Mouse (Mus musculus) brain, embryonic 14.5 days (tissue): ENCODE measurements around the gene Ppp2r5e. TPM values are rescaled to one million over a fixed set of nuclear protein-coding genes. Genes with fewer than 3 reads are reported as not detected.
A peak's percentile ranks its signal among the peaks of the same experiment; 100 is the strongest.

Experiments used
- DNase-seq: peaks from one replicate; pipeline ENCODE4 v3.0.0-alpha.2; 2011; ENCODE audit warnings: low read depth
- CTCF ChIP-seq: fragments of 200-500 bp; IDR thresholded peaks from 2 replicates; pipeline ENCODE4 v1.5.1; 2012; ENCODE audit warnings: inconsistent platforms, mild to moderate bottlenecking, moderate library complexity, borderline replicate concordance; ENCODE audit not compliant: insufficient read depth, insufficient read length; ENCODE audit errors: extremely low read depth
- POLR2A ChIP-seq: fragments of 200-500 bp; IDR thresholded peaks from 2 replicates; pipeline ENCODE4 v1.6.1; 2012; ENCODE audit warnings: mild to moderate bottlenecking, inconsistent platforms, borderline replicate concordance; ENCODE audit not compliant: poor library complexity, insufficient read depth, insufficient read length, severe bottlenecking; ENCODE audit errors: extremely low read depth
- polyA plus RNA-seq: library from polyadenylated mRNA; depleted of rRNA; stranded (reverse); fragments of >200 nt; gene quantifications from 2 replicates; pipeline ENCODE4 v1.2.3, GENCODE M21; 2012; rRNA removed

Gene Ppp2r5e
- 36.1 and 48.3 TPM in 2 replicates for polyA plus RNA-seq

DNA sequence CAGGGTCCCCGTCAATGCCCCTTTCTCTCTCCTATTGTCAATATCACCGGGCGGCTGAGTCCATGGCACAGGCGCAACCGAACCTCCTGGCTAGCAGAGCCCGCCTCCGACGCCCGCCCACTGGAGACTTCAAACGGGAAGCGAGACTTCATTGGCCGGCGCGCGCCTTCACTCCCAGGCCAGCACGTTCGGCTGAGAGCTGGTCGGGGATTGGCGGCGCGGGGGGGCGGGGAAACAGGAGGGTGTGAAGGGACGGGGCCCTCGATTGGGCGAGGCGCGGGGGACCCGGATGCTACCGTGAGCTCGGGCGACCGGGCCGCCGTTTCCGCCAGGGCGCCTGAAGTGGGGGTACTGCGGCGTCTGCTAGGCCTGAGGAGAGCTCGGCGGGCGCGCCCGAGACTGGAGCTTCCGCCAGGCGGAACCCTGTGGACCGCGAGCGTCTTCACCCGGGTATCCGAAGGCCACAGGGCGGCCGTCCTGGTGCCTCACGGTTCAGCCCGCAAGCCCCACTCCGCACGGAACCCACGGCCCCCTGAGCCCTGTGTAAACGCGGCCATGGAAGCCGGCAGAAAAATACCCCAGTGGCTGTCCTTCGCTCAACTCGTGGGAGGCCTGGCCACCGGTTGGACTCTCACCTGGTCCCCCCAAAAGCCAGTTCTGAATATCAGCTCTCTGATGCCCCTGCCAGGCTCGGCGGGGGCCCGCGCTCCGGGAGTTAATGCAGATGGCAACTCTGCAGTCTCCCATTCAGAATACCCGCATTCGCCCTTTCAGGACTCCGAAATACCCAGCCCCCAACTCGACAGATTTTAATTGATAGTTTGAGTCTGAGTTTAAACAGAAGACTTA, at the start of gene Ppp2r5e:
Ppp2r5e (minus strand) TSS at position 92 of the 849 bp plus-strand sequence.
- peak; percentile 93 for TF ChIP-seq POLR2A
- no peak for TF ChIP-seq CTCF
- peak; percentile 100 for DNase-seq

DNA sequence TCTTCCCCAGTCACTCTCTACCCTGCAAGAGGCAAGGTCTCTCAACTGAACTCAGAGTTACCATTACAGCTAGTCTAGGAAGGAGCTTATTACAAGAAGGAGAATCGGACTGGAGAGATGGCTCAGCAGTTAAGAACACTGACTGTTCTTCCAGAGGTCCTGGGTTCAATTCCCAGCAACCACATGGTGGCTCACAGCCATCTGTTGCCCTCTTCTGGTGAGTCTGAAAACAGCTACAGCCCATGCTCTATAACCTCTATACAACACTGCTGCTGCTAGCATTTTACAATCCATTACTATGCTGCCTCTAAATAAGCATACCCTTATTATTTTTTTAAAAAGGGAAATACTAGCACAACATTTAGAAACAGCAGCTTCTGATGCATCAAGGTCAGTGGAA, 49.7 kb upstream of the Ppp2r5e start:
- TF ChIP-seq CTCF (no peak), POLR2A (no peak)
- DNase-seq, result no peak

GRCm38 (mm10) chr12:75641726-75642125, 45.7 kb upstream of the Ppp2r5e start:
- TF ChIP-seq POLR2A (no peak), CTCF (no peak)
- DNase-seq, result no peak

DNA sequence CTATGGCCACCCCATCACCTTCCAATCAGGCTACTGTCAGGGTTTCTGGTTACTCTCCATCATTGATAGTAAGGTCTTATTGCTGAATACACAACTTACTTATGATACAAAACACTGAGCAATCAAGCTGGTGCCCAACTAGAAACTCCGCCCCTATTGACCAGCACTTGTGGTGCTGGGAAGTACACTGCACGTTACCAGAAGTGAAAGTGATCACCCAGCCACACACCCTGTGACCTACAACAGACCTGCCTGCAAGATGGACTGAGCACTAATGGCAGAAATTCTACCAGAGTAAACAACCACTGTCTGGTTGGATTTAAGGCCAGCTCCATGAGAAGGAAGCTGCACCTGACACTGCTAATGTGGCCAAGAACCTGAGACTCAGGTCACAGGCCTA, 42.3 kb upstream of the Ppp2r5e start:
- TF ChIP-seq POLR2A, result no peak
- TF ChIP-seq CTCF, result no peak
- DNase-seq, result no peak

DNA sequence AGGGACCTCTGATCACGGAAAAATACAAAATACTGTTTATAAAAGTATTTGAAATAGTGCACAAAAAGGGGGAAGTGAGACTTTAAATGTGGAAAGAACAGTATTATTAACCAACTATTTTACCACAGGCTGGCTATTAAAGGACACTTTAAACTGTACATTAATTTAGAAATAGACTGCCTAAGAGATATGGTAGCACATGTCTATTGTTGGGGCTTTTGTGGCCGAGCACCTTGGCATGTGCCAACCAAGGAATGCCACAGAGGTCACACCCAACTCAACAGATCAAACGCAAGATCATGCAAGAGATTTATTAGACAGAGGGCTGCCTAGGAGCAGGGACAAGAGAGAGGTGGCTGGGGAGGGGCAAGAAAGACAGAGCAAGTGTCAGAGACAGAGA, 41.1 kb upstream of the Ppp2r5e start:
- no peak for TF ChIP-seq POLR2A
- no peak for TF ChIP-seq CTCF
- no peak for DNase-seq

DNA sequence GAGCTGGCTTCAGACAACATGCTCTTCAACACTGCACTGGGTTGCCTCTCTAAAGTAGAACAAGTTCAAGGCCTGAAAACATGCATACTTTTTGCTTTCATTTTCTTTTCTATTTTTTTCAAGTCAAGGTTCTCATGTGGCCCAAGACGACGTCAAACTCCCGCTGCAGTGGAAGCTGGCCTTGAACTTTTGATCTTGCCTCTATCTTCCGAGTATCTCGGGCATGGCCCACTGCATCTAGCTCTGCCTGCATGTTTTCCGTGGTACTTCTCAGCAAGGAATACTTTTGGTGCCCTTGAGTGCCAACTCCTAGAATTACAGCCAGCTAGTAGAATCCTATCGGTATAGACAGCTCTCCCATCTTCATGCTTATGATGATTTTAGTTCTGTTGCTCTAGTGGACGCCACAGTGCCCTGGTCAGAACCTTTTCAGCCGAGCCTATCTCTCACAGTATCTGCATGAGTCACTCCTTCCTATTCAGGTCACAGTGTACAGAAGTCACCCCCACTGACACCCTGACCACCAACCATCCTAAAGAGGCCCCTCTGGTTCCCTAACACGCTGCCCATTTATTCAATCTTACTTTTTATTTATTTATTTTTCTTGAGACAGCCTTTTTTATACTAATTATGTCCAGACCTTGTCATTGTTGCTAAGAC, 39.9 kb upstream of the Ppp2r5e start:
- DNase-seq, result no peak
- TF ChIP-seq CTCF, result no peak
- TF ChIP-seq POLR2A, result no peak

GRCm38 (mm10) chr12:75629618-75630017, 33.6 kb upstream of the Ppp2r5e start:
- DNase-seq, result no peak
- no peak for TF ChIP-seq CTCF
- no peak for TF ChIP-seq POLR2A

DNA sequence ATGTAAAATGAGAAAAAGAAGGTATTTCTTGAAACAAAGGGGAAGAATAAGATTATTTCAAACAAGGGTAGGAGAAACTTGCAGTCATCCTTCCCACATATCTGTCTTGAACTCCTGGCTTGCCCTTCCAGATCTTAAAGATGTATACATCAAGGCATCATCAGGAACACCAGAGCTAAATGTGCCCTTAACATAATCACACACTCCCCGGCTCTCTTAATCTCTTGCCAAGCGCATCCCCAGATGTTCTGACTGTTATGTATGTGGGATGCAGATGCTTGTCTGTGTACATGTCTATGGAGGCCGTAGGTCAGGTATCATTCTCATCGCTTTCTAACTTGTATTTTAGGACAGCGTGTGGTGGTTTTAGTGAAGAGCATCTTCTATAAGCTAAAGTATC, 27.2 kb upstream of the Ppp2r5e start:
- no peak for DNase-seq
- TF ChIP-seq CTCF (no peak), POLR2A (no peak)

DNA sequence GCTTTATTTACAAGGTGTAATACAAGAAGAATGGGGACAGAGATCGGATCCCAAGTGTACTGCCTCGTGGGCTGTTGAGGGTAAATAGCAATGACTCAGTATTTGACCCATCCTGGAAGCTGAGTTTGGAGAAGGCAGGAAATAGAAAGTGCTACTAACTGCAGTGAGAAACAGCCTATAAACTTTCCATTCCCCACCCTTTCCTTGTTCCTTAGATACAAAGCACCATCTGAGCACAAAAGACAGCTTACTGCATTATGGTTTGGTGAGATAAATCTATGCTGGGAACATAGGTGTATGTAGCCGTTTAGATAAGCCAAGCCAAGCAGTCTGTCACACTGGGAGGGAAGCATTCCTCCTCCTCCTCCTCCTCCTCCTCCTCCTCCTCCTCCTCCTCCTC, 26.8 kb upstream of the Ppp2r5e start:
- no peak for TF ChIP-seq POLR2A
- TF ChIP-seq CTCF, result no peak

GRCm38 (mm10) chr12:75616841-75617240, 20.8 kb upstream of the Ppp2r5e start:
- no peak for DNase-seq
- no peak for TF ChIP-seq CTCF
- TF ChIP-seq POLR2A, result no peak

More for the DNA sequence above, 26.8 kb upstream of the Ppp2r5e start:
- no peak for DNase-seq

DNA sequence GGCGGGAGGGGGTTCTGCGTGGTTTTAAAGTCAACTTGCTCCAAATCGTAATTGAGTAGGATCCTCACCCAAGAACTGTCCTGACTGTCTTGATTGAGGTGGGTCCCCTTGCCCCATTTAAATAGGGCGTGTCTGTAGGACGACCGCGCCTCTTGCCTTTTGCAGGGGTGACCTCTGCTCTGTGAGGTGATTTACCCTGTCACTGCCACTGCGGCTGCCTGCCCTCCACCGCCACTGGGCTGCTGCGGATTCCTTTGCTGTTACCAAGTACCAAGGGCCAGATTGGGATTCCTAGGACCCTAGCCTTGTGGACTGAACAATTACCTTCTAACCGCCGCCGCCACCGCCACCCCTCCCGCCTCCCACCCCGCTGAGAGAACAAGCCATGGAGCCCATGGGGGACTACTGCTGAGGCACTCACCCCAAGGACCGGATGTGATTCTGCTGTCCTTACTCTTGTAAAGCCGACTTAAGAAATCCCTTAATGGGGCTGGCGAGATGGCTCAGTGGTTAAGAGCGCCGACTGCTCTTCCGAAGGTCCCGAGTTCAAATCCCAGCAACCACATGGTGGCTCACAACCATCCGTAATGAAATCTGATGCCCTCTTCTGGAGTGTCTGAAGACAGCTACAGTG, 20.2 kb upstream of the Ppp2r5e start:
- TF ChIP-seq POLR2A, result no peak
- no peak for TF ChIP-seq CTCF
- DNase-seq, result no peak

GRCm38 (mm10) chr12:75615556-75615955, 19.5 kb upstream of the Ppp2r5e start:
- no peak for TF ChIP-seq POLR2A
- TF ChIP-seq CTCF, result no peak
- no peak for DNase-seq

GRCm38 (mm10) chr12:75612711-75613110, 16.7 kb upstream of the Ppp2r5e start:
- no peak for TF ChIP-seq CTCF
- no peak for TF ChIP-seq POLR2A
- peak; percentile 22 for DNase-seq
